Mouse (Mus musculus) forebrain, postnatal 0 days (tissue): ENCODE results near the gene Hoxb9. TPM values are rescaled to one million over a fixed set of nuclear protein-coding genes. Genes with fewer than 3 reads are reported as not detected.

ENCODE experiments used
- ATAC-seq: fragments of 200-750 bp; cut with Nextera tagmentation; 2 replicates; pipeline ENCODE4 v1.8.0; 2017; ENCODE audit warnings: mild to moderate bottlenecking, moderate library complexity
- DNase-seq: peaks from one replicate; pipeline ENCODE4 v3.0.0-alpha.2; 2015
- H3K27ac ChIP-seq: fragments of 300-500 bp; sonication (generic); 2 replicates; pipeline ENCODE4 v1.5.1; 2014; ENCODE audit warnings: low read depth, mild to moderate bottlenecking, antibody characterized with exemption, low read length, moderate library complexity, mixed read lengths
- H3K27me3 ChIP-seq: fragments of 300-500 bp; sonication (generic); 2 replicates; pipeline ENCODE4 v1.6.1; 2014; ENCODE audit warnings: mild to moderate bottlenecking, low read length, mixed read lengths; ENCODE audit not compliant: insufficient read depth
- H3K36me3 ChIP-seq: fragments of 300-500 bp; sonication (generic); 2 replicates; pipeline ENCODE4 v1.6.1; 2014; ENCODE audit warnings: mild to moderate bottlenecking, moderate library complexity; ENCODE audit not compliant: insufficient read depth
- H3K4me1 ChIP-seq: fragments of 300-500 bp; sonication (generic); 2 replicates; pipeline ENCODE4 v1.6.1; 2014; ENCODE audit warnings: antibody characterized with exemption; ENCODE audit not compliant: insufficient read depth
- H3K4me2 ChIP-seq: fragments of 300-500 bp; sonication (generic); 2 replicates; pipeline ENCODE4 v1.6.1; 2014; ENCODE audit warnings: low read depth, mild to moderate bottlenecking, moderate library complexity
- H3K4me3 ChIP-seq: fragments of 300-500 bp; sonication (generic); 2 replicates; pipeline ENCODE4 v1.5.1; 2014; ENCODE audit warnings: low read depth, low read length, mixed read lengths
- H3K9ac ChIP-seq: fragments of 300-500 bp; sonication (generic); 2 replicates; pipeline ENCODE4 v1.6.1; 2014; ENCODE audit warnings: mild to moderate bottlenecking
- H3K9me3 ChIP-seq: fragments of 300-500 bp; sonication (generic); 2 replicates; pipeline ENCODE4 v1.6.1; 2016; ENCODE audit warnings: low read length
- CTCF ChIP-seq: sonication (generic); IDR thresholded peaks from 2 replicates; pipeline ENCODE4 v1.5.1; 2016; ENCODE audit warnings: antibody characterized with exemption, control low read depth, low read depth
- WGBS: fragments of 180-500 bp; shearing (Covaris S2); extraction: QIAGEN DNeasy Blood & Tissue Kit; methylation state at CpG from one replicate; pipeline ENCODE4 v1.1.7; 2014; 5-methylcytosine and 5-hydroxymethylcytosine counted together
- microRNA counts: library from miRNA; unstranded; fragments of <30 nt; microRNA quantifications from one replicate; lab custom pipeline; 2015
- microRNA-seq, 2 experiments: library from miRNA; unstranded; fragments of <30 nt; microRNA quantifications; one replicate each; pipeline ENCODE4; 2016
- polyA plus RNA-seq: library from polyadenylated mRNA; unstranded; fragments of >200 nt; fragmentation: Nextera tagmentation; extraction: Ambion mirVana; gene quantifications from 2 replicates; pipeline ENCODE4 v1.2.1, GENCODE M21; 2015
- total RNA-seq: library from RNA; depleted of rRNA; stranded (reverse); fragments of >200 nt; gene quantifications from 2 replicates; pipeline ENCODE4 v1.2.3, GENCODE M21; 2014; rRNA removed

The Hoxb9 gene
- total and polyA plus RNA-seq, 2 experiments from 2014 or later, result not detected

DNA sequence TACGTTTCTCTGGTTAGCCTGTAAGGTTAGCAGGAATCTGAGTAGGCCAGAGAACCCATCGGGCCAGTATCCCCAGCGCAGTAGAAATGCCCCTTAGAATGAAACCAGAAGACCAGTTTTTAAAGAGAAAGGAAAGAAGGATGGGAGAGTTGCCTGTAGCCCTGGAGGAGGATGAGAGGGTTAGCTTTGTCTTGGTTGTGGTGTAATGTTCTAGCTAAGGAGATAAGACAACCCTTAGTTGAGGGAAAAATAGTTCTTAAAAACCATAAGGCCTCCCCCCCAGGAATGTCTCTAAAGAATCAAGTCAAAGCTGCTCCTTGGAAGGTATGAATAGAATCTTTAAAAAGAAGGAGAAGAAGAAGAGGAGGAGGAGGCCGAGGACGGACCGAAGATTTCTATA lies 51.5 kb downstream of the Hoxb9 start:
- peaks cover 100% of the 10 kb centered on the region for H3K27me3 ChIP-seq
- H3K4me1 ChIP-seq, result no peaks in the 10 kb centered on the region
- ATAC-seq (no peak), DNase-seq (no peak)
- 6% methylated on average over 6 of the region's 6 CpGs for WGBS
- no peaks in the 10 kb centered on the region for H3K36me3 ChIP-seq
- no peak overlapping the region for H3K4me2 ChIP-seq
- H3K9me3 ChIP-seq, result no peaks in the 10 kb centered on the region
- H3K27ac ChIP-seq, result no peak overlapping the region
- TF ChIP-seq CTCF, result no peak
- H3K4me3 ChIP-seq, result no peak overlapping the region
- H3K9ac ChIP-seq, result no peak overlapping the region

DNA sequence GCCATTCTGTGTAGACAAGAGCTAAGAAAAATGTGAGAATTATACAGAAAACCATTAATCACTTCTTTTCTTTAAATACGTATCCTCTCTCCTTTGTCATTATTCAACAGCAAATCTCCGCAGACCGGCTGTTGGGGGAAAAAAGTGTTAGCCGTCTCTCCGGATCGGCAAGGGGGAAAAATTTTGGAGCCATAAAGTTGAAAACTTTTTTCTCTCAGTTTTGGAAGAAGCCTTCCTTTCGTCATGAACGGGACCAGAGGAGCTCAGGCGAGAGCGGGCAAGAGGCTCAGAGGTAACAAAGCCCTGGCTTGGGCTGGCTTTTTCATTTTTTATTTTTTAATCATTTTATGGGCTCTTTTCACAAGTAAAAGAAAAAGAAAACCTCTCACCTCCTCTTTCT lies 51.9 kb downstream of the Hoxb9 start, which contains the start of gene Hoxb3:
TSS of gene Hoxb3 (plus strand) at position 173 of the 400 bp plus-strand sequence.
- Histone ChIP-seq H3K4me1 (no peaks in the 10 kb centered on the region), H3K4me3 (no peak within 1 kb of the TSS), H3K36me3 (no peaks in the 10 kb centered on the region), H3K27ac (no peak within 1 kb of the TSS), H3K9ac (no peak within 1 kb of the TSS), H3K9me3 (no peaks in the 10 kb centered on the region), H3K4me2 (no peak within 1 kb of the TSS), H3K27me3 (peaks cover 100% of the 10 kb centered on the region)
- no peak for DNase-seq
- ATAC-seq, result no peak
- 4% methylated on average over 10 of the region's 10 CpGs for WGBS
- no peak for TF ChIP-seq CTCF

DNA sequence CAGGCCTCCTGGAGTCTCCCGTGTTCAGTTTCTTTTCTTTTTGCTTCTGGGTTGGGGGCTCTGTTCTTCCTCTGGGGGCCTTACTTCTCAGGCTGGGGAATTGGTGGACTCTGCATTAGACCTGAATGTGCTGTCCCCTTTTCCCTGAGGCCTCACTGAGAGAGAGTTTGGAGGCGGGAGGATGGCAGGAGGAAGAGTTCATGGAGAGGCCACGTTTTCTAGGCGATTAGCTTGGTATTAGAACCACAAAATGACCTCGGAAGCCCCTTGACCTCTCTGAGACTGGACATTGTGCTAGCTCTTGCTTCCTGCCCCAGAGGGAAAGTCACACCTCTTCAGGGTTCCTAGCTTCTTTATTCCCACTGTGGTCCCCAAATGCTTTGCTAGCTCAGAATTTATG lies 52.9 kb downstream of the Hoxb9 start:
- Histone ChIP-seq H3K4me2 (no peak overlapping the region), H3K4me1 (no peaks in the 10 kb centered on the region), H3K4me3 (no peak overlapping the region), H3K27ac (no peak overlapping the region), H3K9ac (no peak overlapping the region), H3K36me3 (no peaks in the 10 kb centered on the region), H3K9me3 (no peaks in the 10 kb centered on the region), H3K27me3 (peaks cover 100% of the 10 kb centered on the region)
- DNase-seq (no peak), ATAC-seq (no peak)
- 2% methylated on average over 5 of the region's 5 CpGs for WGBS
- no peak for TF ChIP-seq CTCF

DNA sequence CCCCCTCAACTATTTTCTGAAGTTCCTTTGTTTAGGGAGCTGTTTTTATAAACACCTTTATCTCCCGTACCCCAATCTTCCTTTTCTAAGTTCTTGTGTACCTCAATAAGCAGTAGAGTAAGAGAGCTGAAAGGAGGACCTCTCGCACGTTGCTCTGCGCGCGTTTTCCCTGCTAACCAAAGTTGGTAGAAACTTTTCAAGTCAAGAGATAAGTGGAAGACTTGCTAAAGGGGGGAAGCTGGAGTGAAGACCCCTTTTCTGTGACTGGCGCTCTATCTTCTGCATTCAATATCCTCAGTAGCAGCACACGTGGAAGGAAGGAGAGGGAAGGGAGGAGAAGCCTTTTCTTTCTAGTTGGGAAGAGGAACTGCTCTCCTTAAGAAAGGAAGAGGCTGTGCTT lies 53.7 kb downstream of the Hoxb9 start:
- Histone ChIP-seq H3K27me3 (peaks cover 100% of the 10 kb centered on the region), H3K9me3 (no peaks in the 10 kb centered on the region), H3K4me2 (no peak overlapping the region), H3K36me3 (no peaks in the 10 kb centered on the region), H3K27ac (no peak overlapping the region), H3K4me3 (no peak overlapping the region), H3K4me1 (no peaks in the 10 kb centered on the region), H3K9ac (no peak overlapping the region)
- no peak for ATAC-seq
- TF ChIP-seq CTCF, result no peak
- DNase-seq, result no peak
- WGBS, result 2% methylated on average over 8 of the region's 8 CpGs

DNA sequence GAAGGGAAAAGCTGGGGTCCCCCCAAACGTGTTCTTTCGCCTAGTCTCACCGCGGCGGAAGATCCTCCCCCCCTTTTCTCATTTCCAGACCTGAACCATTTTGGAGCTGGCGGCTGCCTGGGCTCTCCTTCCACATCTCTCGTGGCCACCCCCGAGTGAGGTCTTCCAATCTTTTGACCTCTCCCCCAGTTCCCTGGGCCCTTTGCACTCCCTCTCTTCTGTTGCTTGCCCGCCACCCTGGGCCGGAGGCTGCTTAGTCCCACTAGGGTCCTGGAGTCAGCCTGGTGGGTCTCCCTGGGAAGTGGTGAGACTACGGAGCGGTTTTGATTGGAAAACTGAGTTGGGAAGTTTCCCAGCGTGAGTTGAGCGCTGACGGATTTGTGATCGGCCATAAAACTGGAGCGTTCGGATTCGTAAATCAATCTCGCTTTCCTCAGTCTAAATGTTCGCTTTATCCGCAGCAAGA lies 54.5 kb downstream of the Hoxb9 start:
- Histone ChIP-seq H3K36me3 (no peaks in the 10 kb centered on the region), H3K4me1 (no peaks in the 10 kb centered on the region), H3K27me3 (peaks cover 100% of the 10 kb centered on the region), H3K4me2 (no peak overlapping the region), H3K9me3 (no peaks in the 10 kb centered on the region), H3K4me3 (no peak overlapping the region), H3K27ac (no peak overlapping the region), H3K9ac (no peak overlapping the region)
- DNase-seq, result no peak
- WGBS, result 2% methylated on average over 22 of the region's 22 CpGs
- TF ChIP-seq CTCF, result no peak
- no peak for ATAC-seq

MicroRNA genes within 50 kb of the gene (microRNA counts, 519-probe panel; counts per million panel counts)
- microRNA mmu-miR-10a (lab: Ali Mortazavi, UCI), result 2,807 counts per million, percentile 22 among the panel's probes with 10 or more counts
- microRNA mmu-miR-196a (lab: Ali Mortazavi, UCI), result not detected

Small RNA genes lying within 50 kb of the gene (microRNA-seq; reads per million reads assigned to microRNA genes)
- gene Mir10a, result 92.5 to 114 reads per million in 2 experiments
- 0 reads per million in 2 experiments for gene Mir196a-1

Other genes with a start within 250 kb of the Hoxb9 start
- not detected in 2 replicates for gene Gip, start 246.9 kb upstream of the Hoxb9 start, total RNA-seq
- not detected in 2 replicates for gene Gip, start 246.9 kb upstream of the Hoxb9 start, polyA plus RNA-seq
- 36.5 and 36.7 TPM in 2 replicates for gene Snf8, start 236.6 kb upstream of the Hoxb9 start, total RNA-seq
- gene Snf8, start 236.6 kb upstream of the Hoxb9 start, polyA plus RNA-seq, result 112 and 120 TPM in 2 replicates
- 54.9 and 56.2 TPM in 2 replicates for gene Ube2z, start 206.1 kb upstream of the Hoxb9 start, total RNA-seq
- gene Ube2z, start 206.1 kb upstream of the Hoxb9 start, polyA plus RNA-seq, result 29.4 and 35.4 TPM in 2 replicates
- 348 and 355 TPM in 2 replicates for gene Atp5g1, start 195.8 kb upstream of the Hoxb9 start, total RNA-seq
- 925 and 1,026 TPM in 2 replicates for gene Atp5g1, start 195.8 kb upstream of the Hoxb9 start, polyA plus RNA-seq
- gene Calcoco2, start 159.5 kb upstream of the Hoxb9 start, total RNA-seq, result not detected in 2 replicates
- gene Calcoco2, start 159.5 kb upstream of the Hoxb9 start, polyA plus RNA-seq, result 0.10 TPM in 1 of 2 replicates, not detected in the other
- 0.43 and 0.54 TPM in 2 replicates for gene Ttll6, start 137.7 kb upstream of the Hoxb9 start, total RNA-seq
- gene Ttll6, start 137.7 kb upstream of the Hoxb9 start, polyA plus RNA-seq, result 0.19 and 0.31 TPM in 2 replicates
- gene Hoxb13, start 77.1 kb upstream of the Hoxb9 start, total RNA-seq, result not detected in 2 replicates
- not detected in 2 replicates for gene Hoxb13, start 77.1 kb upstream of the Hoxb9 start, polyA plus RNA-seq
- not detected in 2 replicates for gene Hoxb8, start 10.4 kb downstream of the Hoxb9 start, total RNA-seq
- not detected in 2 replicates for gene Hoxb8, start 10.4 kb downstream of the Hoxb9 start, polyA plus RNA-seq
- gene Hoxb7, start 15.2 kb downstream of the Hoxb9 start, total RNA-seq, result not detected in 2 replicates
- gene Hoxb7, start 15.2 kb downstream of the Hoxb9 start, polyA plus RNA-seq, result not detected in 2 replicates
- gene Hoxb6, start 21.0 kb downstream of the Hoxb9 start, total RNA-seq, result not detected in 2 replicates
- not detected in 2 replicates for gene Hoxb6, start 21.0 kb downstream of the Hoxb9 start, polyA plus RNA-seq
- gene Hoxb5, start 31.9 kb downstream of the Hoxb9 start, total RNA-seq, result not detected in 2 replicates
- not detected in 2 replicates for gene Hoxb5, start 31.9 kb downstream of the Hoxb9 start, polyA plus RNA-seq
- not detected in 2 replicates for gene Hoxb4, start 46.8 kb downstream of the Hoxb9 start, total RNA-seq
- gene Hoxb4, start 46.8 kb downstream of the Hoxb9 start, polyA plus RNA-seq, result not detected in 2 replicates
- not detected in 2 replicates for gene Hoxb3, start 51.9 kb downstream of the Hoxb9 start, total RNA-seq
- not detected in 2 replicates for gene Hoxb3, start 51.9 kb downstream of the Hoxb9 start, polyA plus RNA-seq
- not detected in 2 replicates for gene Hoxb2, start 79.1 kb downstream of the Hoxb9 start, total RNA-seq
- gene Hoxb2, start 79.1 kb downstream of the Hoxb9 start, polyA plus RNA-seq, result not detected in 2 replicates
- gene Hoxb1, start 94.3 kb downstream of the Hoxb9 start, total RNA-seq, result not detected in 2 replicates
- gene Hoxb1, start 94.3 kb downstream of the Hoxb9 start, polyA plus RNA-seq, result not detected in 2 replicates
- gene Skap1, start 193.1 kb downstream of the Hoxb9 start, total RNA-seq, result 1.6 and 3.2 TPM in 2 replicates
- 2.7 and 3.7 TPM in 2 replicates for gene Skap1, start 193.1 kb downstream of the Hoxb9 start, polyA plus RNA-seq